Mouse (Mus musculus) brain, embryonic 14.5 days (tissue): ENCODE measurements around the gene Cftr. TPM values are rescaled to one million over a fixed set of nuclear protein-coding genes. Genes with fewer than 3 reads are reported as not detected.

Experiments
- DNase-seq: peaks from one replicate; pipeline ENCODE4 v3.0.0-alpha.2; 2011; ENCODE audit warnings: low read depth
- CTCF ChIP-seq: fragments of 200-500 bp; IDR thresholded peaks from 2 replicates; pipeline ENCODE4 v1.5.1; 2012; ENCODE audit warnings: inconsistent platforms, mild to moderate bottlenecking, moderate library complexity, borderline replicate concordance; ENCODE audit not compliant: insufficient read depth, insufficient read length; ENCODE audit errors: extremely low read depth
- POLR2A ChIP-seq: fragments of 200-500 bp; IDR thresholded peaks from 2 replicates; pipeline ENCODE4 v1.6.1; 2012; ENCODE audit warnings: mild to moderate bottlenecking, inconsistent platforms, borderline replicate concordance; ENCODE audit not compliant: poor library complexity, insufficient read depth, insufficient read length, severe bottlenecking; ENCODE audit errors: extremely low read depth
- polyA plus RNA-seq: library from polyadenylated mRNA; depleted of rRNA; stranded (reverse); fragments of >200 nt; gene quantifications from 2 replicates; pipeline ENCODE4 v1.2.3, GENCODE M21; 2012

Cftr gene
- polyA plus RNA-seq, 1 experiment, result 0.38 TPM

GRCm38 (mm10) chr6:18223206-18223605, 52.7 kb downstream of the Cftr start:
- TF ChIP-seq POLR2A (no peak), CTCF (no peak)

GRCm38 (mm10) chr6:18225157-18225556, 54.7 kb downstream of the Cftr start:
- TF ChIP-seq POLR2A, result no peak
- TF ChIP-seq CTCF, result no peak
- no peak for DNase-seq

More at GRCm38 (mm10) chr6:18223206-18223605, 52.7 kb downstream of the Cftr start:
- no peak for DNase-seq

- DNase-seq, result peak; percentile 61
- no peak for TF ChIP-seq POLR2A
- no peak for TF ChIP-seq CTCF
These were observed 76.0 kb downstream of the Cftr start for GRCm38 (mm10) chr6:18246495-18246894.

GRCm38 (mm10) chr6:18247891-18248463, 77.5 kb downstream of the Cftr start:
- no peak for TF ChIP-seq CTCF
- no peak for TF ChIP-seq POLR2A
- DNase-seq, result no peak

- no peak for TF ChIP-seq CTCF
- no peak for TF ChIP-seq POLR2A
- DNase-seq, result no peak
These were observed 78.0 kb downstream of the Cftr start for GRCm38 (mm10) chr6:18248464-18248863.

- DNase-seq, result peak; percentile 15
These were observed 84.1 kb downstream of the Cftr start for GRCm38 (mm10) chr6:18254586-18254985.

GRCm38 (mm10) chr6:18270983-18271382, 100.5 kb downstream of the Cftr start:
- TF ChIP-seq POLR2A, result no peak
- TF ChIP-seq CTCF, result no peak
- no peak for DNase-seq

More at GRCm38 (mm10) chr6:18254586-18254985, 84.1 kb downstream of the Cftr start:
- no peak for TF ChIP-seq POLR2A
- no peak for TF ChIP-seq CTCF

GRCm38 (mm10) chr6:18300781-18301180, 130.3 kb downstream of the Cftr start:
- TF ChIP-seq POLR2A, result no peak
- no peak for TF ChIP-seq CTCF
- DNase-seq, result no peak

GRCm38 (mm10) chr6:18302105-18302504, 131.6 kb downstream of the Cftr start:
- TF ChIP-seq CTCF (no peak), POLR2A (no peak)

GRCm38 (mm10) chr6:18303228-18303627, 132.7 kb downstream of the Cftr start:
- no peak for DNase-seq
- TF ChIP-seq CTCF (no peak), POLR2A (no peak)

More at GRCm38 (mm10) chr6:18302105-18302504, 131.6 kb downstream of the Cftr start:
- no peak for DNase-seq

GRCm38 (mm10) chr6:18305130-18305529, 134.6 kb downstream of the Cftr start:
- DNase-seq, result no peak
- no peak for TF ChIP-seq POLR2A
- TF ChIP-seq CTCF, result no peak

GRCm38 (mm10) chr6:18310983-18311382, 140.5 kb downstream of the Cftr start:
- DNase-seq, result peak; percentile 4
- TF ChIP-seq POLR2A, result no peak
- TF ChIP-seq CTCF, result no peak
